In the genomic region with DNA sequence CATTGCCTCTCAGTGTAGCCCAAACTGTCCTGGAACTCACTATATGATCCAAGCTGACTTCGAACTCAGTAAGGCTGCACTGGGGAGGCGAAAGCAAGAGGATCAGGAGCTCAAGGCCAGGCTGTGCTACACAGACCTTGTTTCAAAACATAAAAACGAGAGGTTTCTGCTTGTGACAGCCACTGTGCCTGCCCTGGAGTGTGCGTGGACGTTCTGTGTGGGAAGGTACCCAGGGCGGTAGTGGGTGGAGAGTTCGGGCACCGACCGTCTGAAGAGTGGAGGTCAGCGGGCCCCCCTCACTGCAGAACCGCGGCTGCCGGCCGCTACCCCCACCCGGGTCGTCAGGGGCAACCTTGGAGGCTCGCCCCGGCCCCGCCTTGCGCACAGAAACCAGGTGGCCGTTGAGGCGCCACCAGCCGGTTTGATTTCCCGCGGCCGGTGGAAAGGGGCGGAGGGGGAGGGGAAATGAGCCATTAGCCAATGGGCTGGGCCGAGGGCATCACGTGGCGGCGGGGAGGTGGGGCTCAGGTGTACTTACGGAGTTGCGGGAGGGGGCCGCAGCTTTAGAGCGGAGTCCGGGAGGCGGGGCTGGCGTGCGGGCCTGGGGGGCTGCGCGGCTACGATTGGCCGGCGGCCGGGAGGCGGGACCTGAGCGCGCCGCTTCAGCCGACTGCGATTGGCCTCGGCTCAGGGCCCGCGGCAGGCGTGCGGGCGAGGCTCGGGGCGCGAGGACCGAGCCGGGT, we compare ENCODE assay signal across 8 mouse cellular contexts. TPM values are rescaled to one million over a fixed set of nuclear protein-coding genes. Genes with fewer than 3 reads are reported as not detected.
DNase-seq lines count a peak whose midpoint lies in the region; ATAC-seq lines count a peak whose summit lies in the region.

TSS of gene Ybx2 (plus strand) at position 660 of the 743 bp plus-strand sequence.

- peak within 1 kb of the TSS; percentile 44 for H3K9ac ChIP-seq in intestine, embryonic 14.5 days (ENCODE audit: low read length)

- 1% methylated on average over 62 of the region's 62 CpGs for WGBS in intestine, embryonic 14.5 days

- intact Hi-C loops in gastrocnemius, postnatal 36 days (cut with DNase I) = no loop called here
- intact Hi-C loops in left cerebral cortex, postnatal 25 days (cut with DNase I) = loop anchor here (2.0 kb wide), 1 partner anchor 45 kb away; the partner anchor contains the start of gene Ctdnep1

- peaks cover 15% of the 10 kb centered on the region for H3K4me1 ChIP-seq in intestine, embryonic 14.5 days (replicated peaks; ENCODE audit: control insufficient read depth, insufficient read depth, low read length)

- H3K4me2 ChIP-seq in intestine, embryonic 14.5 days (ENCODE audit: low read length) = peak within 1 kb of the TSS; percentile 100

- H3K4me3 ChIP-seq in intestine, embryonic 14.5 days (ENCODE audit: low read depth, low read length) = peak within 1 kb of the TSS; percentile 47

- no peak within 1 kb of the TSS for H3K27ac ChIP-seq in intestine, embryonic 14.5 days (ENCODE audit: low read depth)

- DNase-seq in adrenal gland, postnatal 14 days = peak; percentile 94
- peak; percentile 84 for DNase-seq in embryo, embryonic 11.5 days (ENCODE audit: low read depth, low spot score)
- DNase-seq in gastrocnemius, postnatal 36 days = peak; percentile 73 to 80
- peak; percentile 92 for DNase-seq in intestine, embryonic 14.5 days (ENCODE audit: low spot score)
- peak; percentile 87 to 93 for DNase-seq in left cerebral cortex, postnatal 25 days (ENCODE audit: low spot score in 2 of 2)
- DNase-seq in mesoderm, embryonic 11.5 days (ENCODE audit: low read depth, low spot score) = peak; percentile 91
- peak; percentile 85 for DNase-seq in right cerebral cortex, postnatal 4 days
- DNase-seq in adipocyte (ENCODE audit: low spot score) = no peak

- no peaks in the 10 kb centered on the region for H3K27me3 ChIP-seq in intestine, embryonic 14.5 days (replicated peaks; ENCODE audit: control insufficient read depth, insufficient read depth, low read length)

- no peaks in the 10 kb centered on the region for H3K36me3 ChIP-seq in intestine, embryonic 14.5 days (ENCODE audit: control insufficient read depth, insufficient read depth, low read length)

- H3K9me3 ChIP-seq in intestine, embryonic 14.5 days (ENCODE audit: control insufficient read depth, low read length) = no peaks in the 10 kb centered on the region

- ATAC-seq in intestine, embryonic 14.5 days (replicated peaks; ENCODE audit: low FRiP score, low TSS enrichment, low read depth) = peak; percentile 85

RNA-seq across cellular contexts. Expression of gene Ybx2, which starts in this region (rescaled TPM):
- 27.3 and 39.6 TPM in 2 replicates for total RNA-seq in adrenal gland, postnatal 14 days (2021)
- 10 to 100 TPM in 1 of 2 experiments, 1 to 10 TPM in 1; 5.4 to 10.6 TPM for total RNA-seq in gastrocnemius, postnatal 36 days (2021)
- 4.6 and 4.8 TPM in 2 replicates for polyA plus RNA-seq in intestine, embryonic 14.5 days (2014; fragmentation: Nextera tagmentation; extraction: Ambion mirVana)
- total RNA-seq in left cerebral cortex, postnatal 25 days (2021) = 10 to 100 TPM in 1 of 2 experiments, 1 to 10 TPM in 1; 6.1 to 10.7 TPM
